Mouse (Mus musculus) cerebellum, adult 9-10 months (tissue): Measurements from ENCODE around the gene Tmem91.

ENCODE experiments used
- DNase-seq: peaks from one replicate; pipeline ENCODE4 v3.0.0; 2022

The Tmem91 gene

GRCm38 (mm10) chr7:25623857-25624370 is 51.1 kb downstream of the Tmem91 start:
- DNase-seq: peak; percentile 54

- peak; percentile 20 for DNase-seq
These were observed 54.2 kb downstream of the Tmem91 start for GRCm38 (mm10) chr7:25620751-25621150.

- DNase-seq: no peak
These were observed 54.9 kb downstream of the Tmem91 start for GRCm38 (mm10) chr7:25620101-25620500.

- DNase-seq: no peak
These were observed 55.3 kb downstream of the Tmem91 start for GRCm38 (mm10) chr7:25619722-25619991.
